Mouse (Mus musculus) heart, adult 11 months (tissue): ENCODE results near the gene Glyr1.

Source experiments
- DNase-seq: peaks from one replicate; pipeline ENCODE4 v3.0.0; 2022

Gene Glyr1

GRCm38 (mm10) chr16:5049774-5050234, at the start of gene Glyr1, which contains the start of gene Ubn1:
Gene Glyr1 (minus strand): TSS chr16:5049863.
Gene Ubn1 (plus strand): TSS chr16:5050057.
- peak; percentile 100 for DNase-seq

- DNase-seq, result no peak
Observed at GRCm38 (mm10) chr16:5096504-5096903, 46.8 kb upstream of the Glyr1 start.

GRCm38 (mm10) chr16:5093285-5093684, 43.6 kb upstream of the Glyr1 start:
- no peak for DNase-seq

GRCm38 (mm10) chr16:5089021-5089420, 39.4 kb upstream of the Glyr1 start:
- DNase-seq, result peak; percentile 89

GRCm38 (mm10) chr16:5086179-5086578, 36.5 kb upstream of the Glyr1 start:
- DNase-seq, result peak; percentile 69

GRCm38 (mm10) chr16:5085196-5085595, 35.5 kb upstream of the Glyr1 start:
- peak; percentile 88 for DNase-seq

GRCm38 (mm10) chr16:5074341-5074740, 24.7 kb upstream of the Glyr1 start:
- DNase-seq, result no peak

GRCm38 (mm10) chr16:5071974-5072373, 22.3 kb upstream of the Glyr1 start:
- DNase-seq, result peak; percentile 82

- peak; percentile 94 for DNase-seq
Observed at GRCm38 (mm10) chr16:5070321-5070720, 20.7 kb upstream of the Glyr1 start.

- no peak for DNase-seq
Observed at GRCm38 (mm10) chr16:5063472-5063871, 13.8 kb upstream of the Glyr1 start.

- no peak for DNase-seq
Observed at GRCm38 (mm10) chr16:5058114-5058513, 8.5 kb upstream of the Glyr1 start.

GRCm38 (mm10) chr16:5050251-5051110, 818 bp upstream of the Glyr1 start:
- no peak for DNase-seq

GRCm38 (mm10) chr16:5049182-5049773, 385 bp downstream of the Glyr1 start:
- no peak for DNase-seq

GRCm38 (mm10) chr16:5045322-5045721, 4.3 kb downstream of the Glyr1 start:
- no peak for DNase-seq

GRCm38 (mm10) chr16:5036649-5037234, 12.9 kb downstream of the Glyr1 start:
- peak; percentile 96 for DNase-seq

GRCm38 (mm10) chr16:5035591-5035990, 14.1 kb downstream of the Glyr1 start:
- no peak for DNase-seq

- DNase-seq, result no peak
Observed at GRCm38 (mm10) chr16:5029847-5030246, 19.8 kb downstream of the Glyr1 start.

- DNase-seq, result no peak
Observed at GRCm38 (mm10) chr16:5024021-5024420, 25.6 kb downstream of the Glyr1 start.

- DNase-seq, result no peak
Observed at GRCm38 (mm10) chr16:5014578-5014977, 35.1 kb downstream of the Glyr1 start.

GRCm38 (mm10) chr16:5013054-5013838, 36.4 kb downstream of the Glyr1 start, which contains the start of gene Rogdi:
Gene Rogdi (minus strand): TSS chr16:5013553.
- DNase-seq, result peak; percentile 100

- peak; percentile 92 for DNase-seq
Observed at GRCm38 (mm10) chr16:5012036-5013005, 37.3 kb downstream of the Glyr1 start.

- peak; percentile 92 for DNase-seq
Observed at GRCm38 (mm10) chr16:5011285-5011684, 38.4 kb downstream of the Glyr1 start.
